Mouse (Mus musculus) embryonic facial prominence, embryonic 12.5 days (tissue): Measurements from ENCODE around the gene Crebbp. TPM values are rescaled to one million over a fixed set of nuclear protein-coding genes. Genes with fewer than 3 reads are reported as not detected.

ENCODE experiments used
- ATAC-seq: fragments of 200-750 bp; cut with Nextera tagmentation; 2 replicates; pipeline ENCODE4 v1.8.0; 2017; ENCODE audit not compliant: insufficient number of reproducible peaks, insufficient read depth, low FRiP score, low TSS enrichment
- H3K27ac ChIP-seq: fragments of 300-500 bp; sonication (generic); 2 replicates; pipeline ENCODE4 v1.5.1; 2016; ENCODE audit warnings: mild to moderate bottlenecking
- H3K27me3 ChIP-seq: fragments of 300-500 bp; sonication (generic); 2 replicates; pipeline ENCODE4 v1.6.1; 2016; ENCODE audit warnings: mild to moderate bottlenecking, moderate library complexity
- H3K36me3 ChIP-seq: fragments of 300-500 bp; sonication (generic); 2 replicates; pipeline ENCODE4 v1.6.1; 2016; ENCODE audit warnings: mild to moderate bottlenecking
- H3K4me1 ChIP-seq: fragments of 300-500 bp; sonication (generic); 2 replicates; pipeline ENCODE4 v1.6.1; 2016
- H3K4me2 ChIP-seq: fragments of 300-500 bp; sonication (generic); replicated peaks from 2 replicates; pipeline ENCODE4 v1.6.1; 2016; ENCODE audit warnings: mild to moderate bottlenecking, moderate library complexity
- H3K4me3 ChIP-seq: fragments of 300-500 bp; sonication (generic); 2 replicates; pipeline ENCODE4 v1.5.1; 2016; ENCODE audit warnings: mild to moderate bottlenecking
- H3K9ac ChIP-seq: fragments of 300-500 bp; sonication (generic); 2 replicates; pipeline ENCODE4 v1.6.1; 2016; ENCODE audit warnings: mild to moderate bottlenecking, moderate library complexity
- H3K9me3 ChIP-seq: fragments of 300-500 bp; sonication (generic); 2 replicates; pipeline ENCODE4 v1.6.1; 2016; ENCODE audit warnings: mild to moderate bottlenecking, moderate library complexity
- WGBS: fragments of 180-500 bp; shearing (Covaris S2); methylation state at CpG from one replicate; pipeline ENCODE4 v1.1.7; 2016; 5-methylcytosine and 5-hydroxymethylcytosine counted together
- polyA plus RNA-seq: library from polyadenylated mRNA; unstranded; fragments of >200 nt; fragmentation: Nextera tagmentation; extraction: Ambion mirVana; gene quantifications from 2 replicates; pipeline ENCODE4 v1.2.1, GENCODE M21; 2016

Crebbp gene
- polyA plus RNA-seq, 1 experiment from 2014 or later = 42.2 TPM

- H3K4me2 ChIP-seq = peak overlapping the region; percentile 21
Observed at GRCm38 (mm10) chr16:4210290-4210689, 3.5 kb downstream of the Crebbp start.

GRCm38 (mm10) chr16:4203592-4203991, 10.2 kb downstream of the Crebbp start:
- 100% methylated on average over 1 of the region's 1 CpGs for WGBS
- H3K4me2 ChIP-seq = no peak overlapping the region
- peaks cover 4% of the 10 kb centered on the region; the same call in 1 of the 2 replicates for H3K4me1 ChIP-seq
- no peaks in the 10 kb centered on the region for H3K27me3 ChIP-seq
- H3K9ac ChIP-seq = no peak overlapping the region
- no peak overlapping the region for H3K27ac ChIP-seq
- no peak for ATAC-seq
- no peaks in the 10 kb centered on the region for H3K9me3 ChIP-seq
- 0 out of 2 replicates have a peak, but pooled peaks cover 5% of the 10 kb centered on the region for H3K36me3 ChIP-seq
- H3K4me3 ChIP-seq = no peak overlapping the region

More at GRCm38 (mm10) chr16:4210290-4210689, 3.5 kb downstream of the Crebbp start:
- Histone ChIP-seq H3K4me3 (no peak overlapping the region), H3K9ac (no peak overlapping the region), H3K27me3 (peaks cover 8% of the 10 kb centered on the region; the same call in 1 of the 2 replicates), H3K36me3 (no peaks in the 10 kb centered on the region), H3K27ac (no peak overlapping the region), H3K9me3 (no peaks in the 10 kb centered on the region), H3K4me1 (peaks cover 14% of the 10 kb centered on the region)
- WGBS = 81% methylated on average over 1 of the region's 1 CpGs
- ATAC-seq = no peak

DNA sequence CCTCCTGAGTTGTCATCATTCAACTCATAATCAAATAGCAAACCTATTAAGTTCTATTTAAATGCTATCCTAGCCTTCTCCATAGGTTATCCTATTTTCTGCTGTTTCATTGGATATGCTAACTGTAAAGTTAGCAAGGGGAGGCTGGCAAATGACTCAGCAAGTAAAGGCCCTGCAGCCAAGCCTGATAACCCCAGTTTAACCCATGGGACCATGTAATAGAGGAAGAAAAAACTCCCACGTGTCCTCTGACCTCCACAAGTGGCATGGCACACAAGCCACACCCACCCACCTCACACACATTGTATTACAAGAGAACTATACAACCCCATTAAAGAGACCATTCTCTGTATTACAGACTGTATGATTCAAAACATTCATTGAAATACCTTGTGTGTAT, 13.8 kb downstream of the Crebbp start:
- H3K4me2 ChIP-seq = no peak overlapping the region
- H3K9me3 ChIP-seq = no peaks in the 10 kb centered on the region
- no peak for ATAC-seq
- no peak overlapping the region for H3K9ac ChIP-seq
- H3K4me1 ChIP-seq = peaks cover 4% of the 10 kb centered on the region; the same call in 1 of the 2 replicates
- H3K27ac ChIP-seq = no peak overlapping the region
- 48% methylated on average over 1 of the region's 1 CpGs for WGBS
- H3K36me3 ChIP-seq = 0 out of 2 replicates have a peak, but pooled peaks cover 5% of the 10 kb centered on the region
- H3K4me3 ChIP-seq = no peak overlapping the region
- H3K27me3 ChIP-seq = no peaks in the 10 kb centered on the region

GRCm38 (mm10) chr16:4199566-4199965, 14.2 kb downstream of the Crebbp start:
- no peak for ATAC-seq
- WGBS = 88% methylated on average over 2 of the region's 2 CpGs
- H3K27me3 ChIP-seq = no peaks in the 10 kb centered on the region

GRCm38 (mm10) chr16:4198004-4198403, 15.8 kb downstream of the Crebbp start:
- Histone ChIP-seq H3K9me3 (no peaks in the 10 kb centered on the region), H3K36me3 (0 out of 2 replicates have a peak, but pooled peaks cover 5% of the 10 kb centered on the region), H3K27me3 (no peaks in the 10 kb centered on the region), H3K4me2 (no peak overlapping the region), H3K4me3 (no peak overlapping the region), H3K4me1 (peaks cover 4% of the 10 kb centered on the region; the same call in 1 of the 2 replicates), H3K9ac (no peak overlapping the region), H3K27ac (no peak overlapping the region)
- no peak for ATAC-seq
- 88% methylated on average over 4 of the region's 4 CpGs for WGBS

More at GRCm38 (mm10) chr16:4199566-4199965, 14.2 kb downstream of the Crebbp start:
- Histone ChIP-seq H3K9me3 (no peaks in the 10 kb centered on the region), H3K4me1 (peaks cover 4% of the 10 kb centered on the region; the same call in 1 of the 2 replicates), H3K4me2 (no peak overlapping the region), H3K4me3 (no peak overlapping the region), H3K36me3 (0 out of 2 replicates have a peak, but pooled peaks cover 5% of the 10 kb centered on the region), H3K9ac (no peak overlapping the region), H3K27ac (no peak overlapping the region)

DNA sequence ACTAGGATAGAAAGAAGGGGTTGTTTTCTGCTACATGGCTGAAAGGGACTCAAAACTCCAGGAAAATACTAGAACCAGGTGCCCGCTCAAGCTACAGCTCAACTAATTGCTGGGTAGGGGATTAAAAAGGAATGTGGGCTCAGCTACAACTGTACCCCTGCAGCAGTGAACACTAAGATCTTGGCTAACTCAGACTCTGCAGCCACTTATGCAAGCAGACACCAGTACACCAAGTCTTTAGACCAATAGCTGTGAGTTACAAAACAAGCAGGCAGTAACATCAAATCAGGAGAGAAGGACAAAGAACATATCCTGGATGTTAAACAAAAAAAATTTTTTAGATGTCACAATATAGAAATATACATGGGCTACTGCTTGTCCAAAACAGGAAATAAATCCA, 23.6 kb downstream of the Crebbp start:
- Histone ChIP-seq H3K9me3 (no peaks in the 10 kb centered on the region), H3K4me3 (no peak overlapping the region), H3K4me2 (no peak overlapping the region), H3K4me1 (no peaks in the 10 kb centered on the region), H3K27ac (no peak overlapping the region), H3K36me3 (no peaks in the 10 kb centered on the region), H3K9ac (no peak overlapping the region), H3K27me3 (no peaks in the 10 kb centered on the region)
- WGBS = 75% methylated on average over 1 of the region's 1 CpGs
- no peak for ATAC-seq

DNA sequence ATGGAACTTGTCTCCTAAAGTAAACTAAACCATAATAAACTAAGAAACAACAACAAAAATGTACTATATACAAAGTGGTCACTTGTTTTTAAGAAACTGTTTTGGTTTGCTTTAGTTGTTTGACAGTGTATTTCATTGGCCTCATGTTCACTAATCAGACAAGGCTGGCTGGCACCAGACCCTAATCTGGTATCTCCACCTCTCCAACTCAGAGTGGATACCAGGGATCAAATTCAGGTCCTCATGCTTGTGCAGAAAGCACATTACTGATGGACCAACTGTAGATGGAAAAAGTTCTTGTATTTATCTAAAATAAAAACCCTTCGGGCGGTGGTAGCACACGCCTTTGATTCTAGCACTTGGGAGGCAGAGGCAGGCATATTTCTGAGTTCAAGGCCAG, 38.7 kb downstream of the Crebbp start:
- Histone ChIP-seq H3K4me1 (no peaks in the 10 kb centered on the region), H3K4me3 (no peak overlapping the region), H3K27me3 (no peaks in the 10 kb centered on the region), H3K27ac (no peak overlapping the region), H3K36me3 (peaks cover 32% of the 10 kb centered on the region), H3K9me3 (no peaks in the 10 kb centered on the region), H3K4me2 (no peak overlapping the region), H3K9ac (no peak overlapping the region)
- ATAC-seq = no peak
- 97% methylated on average over 3 of the region's 3 CpGs for WGBS

GRCm38 (mm10) chr16:4169530-4169929, 44.3 kb downstream of the Crebbp start:
- no peak overlapping the region for H3K9ac ChIP-seq
- no peaks in the 10 kb centered on the region for H3K9me3 ChIP-seq
- no peak overlapping the region for H3K4me3 ChIP-seq
- 90% methylated on average over 3 of the region's 3 CpGs for WGBS
- no peaks in the 10 kb centered on the region for H3K4me1 ChIP-seq
- H3K36me3 ChIP-seq = peaks cover 14% of the 10 kb centered on the region
- no peak overlapping the region for H3K4me2 ChIP-seq
- no peak overlapping the region for H3K27ac ChIP-seq
- ATAC-seq = no peak
- no peaks in the 10 kb centered on the region for H3K27me3 ChIP-seq

- no peak overlapping the region for H3K27ac ChIP-seq
- ATAC-seq = no peak
- H3K36me3 ChIP-seq = peaks cover 14% of the 10 kb centered on the region
- H3K4me1 ChIP-seq = no peaks in the 10 kb centered on the region
- H3K27me3 ChIP-seq = no peaks in the 10 kb centered on the region
- no peaks in the 10 kb centered on the region for H3K9me3 ChIP-seq
- H3K9ac ChIP-seq = no peak overlapping the region
- no peak overlapping the region for H3K4me2 ChIP-seq
- WGBS = 98% methylated on average over 1 of the region's 1 CpGs
- no peak overlapping the region for H3K4me3 ChIP-seq
Observed at GRCm38 (mm10) chr16:4168476-4168875, 45.3 kb downstream of the Crebbp start.

DNA sequence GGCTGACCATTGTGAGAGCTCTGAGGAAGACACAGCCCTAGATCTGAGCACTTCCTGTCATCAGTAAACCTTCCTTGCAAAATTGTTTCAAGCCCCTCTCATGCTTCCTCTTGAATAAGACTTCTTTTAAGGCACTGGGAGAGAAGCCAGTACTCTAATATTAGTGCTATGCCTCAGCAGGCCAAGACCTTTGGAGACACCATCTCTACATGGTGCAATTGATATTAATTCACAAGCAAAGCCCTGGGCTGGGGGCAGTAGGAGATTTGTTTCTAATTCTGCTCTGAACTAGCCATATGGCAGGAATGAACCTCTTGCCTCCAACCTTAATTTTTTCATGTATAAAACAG, 52.9 kb downstream of the Crebbp start:
- Histone ChIP-seq H3K4me2 (no peak overlapping the region), H3K27me3 (no peaks in the 10 kb centered on the region), H3K9me3 (no peaks in the 10 kb centered on the region), H3K9ac (no peak overlapping the region), H3K27ac (no peak overlapping the region), H3K4me3 (no peak overlapping the region), H3K36me3 (0 out of 2 replicates have a peak, but pooled peaks cover 11% of the 10 kb centered on the region), H3K4me1 (0 out of 2 replicates have a peak, but pooled peaks cover 3% of the 10 kb centered on the region)
- no peak for ATAC-seq

- no peak for ATAC-seq
- H3K9ac ChIP-seq = no peak overlapping the region
- H3K27me3 ChIP-seq = no peaks in the 10 kb centered on the region
- H3K4me1 ChIP-seq = 0 out of 2 replicates have a peak, but pooled peaks cover 3% of the 10 kb centered on the region
- 87% methylated on average over 4 of the region's 4 CpGs for WGBS
- no peak overlapping the region for H3K4me3 ChIP-seq
- H3K36me3 ChIP-seq = 0 out of 2 replicates have a peak, but pooled peaks cover 11% of the 10 kb centered on the region
- no peak overlapping the region for H3K4me2 ChIP-seq
- no peaks in the 10 kb centered on the region for H3K9me3 ChIP-seq
- no peak overlapping the region for H3K27ac ChIP-seq
Observed at GRCm38 (mm10) chr16:4160246-4160897, 53.4 kb downstream of the Crebbp start.

- Histone ChIP-seq H3K9ac (no peak overlapping the region), H3K9me3 (no peaks in the 10 kb centered on the region), H3K4me3 (no peak overlapping the region), H3K27ac (no peak overlapping the region), H3K4me1 (no peaks in the 10 kb centered on the region), H3K36me3 (0 out of 2 replicates have a peak, but pooled peaks cover 14% of the 10 kb centered on the region), H3K27me3 (no peaks in the 10 kb centered on the region), H3K4me2 (no peak overlapping the region)
- 86% methylated on average over 1 of the region's 1 CpGs for WGBS
- no peak for ATAC-seq
Observed at GRCm38 (mm10) chr16:4153121-4153520, 60.7 kb downstream of the Crebbp start.
